Mouse (Mus musculus): Measurements from ENCODE around the gene Mob3a. TPM values are rescaled to one million over a fixed set of nuclear protein-coding genes. Genes with fewer than 3 reads are reported as not detected.

The Mob3a gene
- polyA plus RNA-seq, 1 experiment from 2014 or later: 42.3 TPM

DNA sequence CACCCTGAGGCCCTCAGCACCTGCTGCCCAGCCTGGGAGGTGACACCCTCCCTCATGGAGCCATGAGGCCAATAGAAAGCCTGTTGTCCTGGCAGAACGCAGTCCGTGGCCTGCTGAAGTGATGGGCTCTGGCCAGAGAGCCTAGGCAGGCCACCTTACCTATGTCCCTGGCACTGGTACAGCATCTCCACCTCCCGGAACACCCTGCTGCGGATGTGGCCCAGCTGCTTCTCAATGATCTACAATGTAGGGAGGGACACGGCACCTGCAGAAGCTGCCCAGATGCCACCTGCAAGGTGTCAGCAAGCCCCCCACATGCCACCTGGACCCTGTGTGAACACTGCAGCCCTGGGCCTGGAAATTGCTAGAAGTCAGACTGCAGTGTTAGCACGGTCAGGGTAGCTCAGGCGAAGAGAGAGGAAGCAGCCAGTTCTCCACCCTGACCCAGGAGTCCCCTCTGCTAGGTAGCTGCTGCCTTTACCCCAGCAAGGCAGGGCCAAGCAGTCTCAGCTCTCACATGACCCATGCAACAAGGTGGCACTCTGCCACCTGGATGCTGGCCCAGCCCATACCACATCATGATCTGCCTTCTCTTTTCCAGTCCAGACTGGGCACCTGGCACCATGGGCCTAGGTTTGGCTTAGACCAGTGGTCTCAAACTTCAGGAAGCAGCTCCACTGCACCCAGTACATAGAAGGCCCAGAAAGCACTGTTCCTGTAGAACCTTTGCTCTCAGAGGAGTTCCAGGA, 31.9 kb downstream of the Mob3a start:
- Histone ChIP-seq H3K4me1 (replicated peaks; ENCODE audit: control insufficient read depth, insufficient read depth, low read length) (peaks cover 35% of the 10 kb centered on the region), H3K27me3 (ENCODE audit: control insufficient read depth, insufficient read depth, low read depth, low read length) (no peaks in the 10 kb centered on the region), H3K27ac (ENCODE audit: low read length) (no peak overlapping the region), H3K4me2 (ENCODE audit: low read depth, low read length) (no peak overlapping the region), H3K36me3 (ENCODE audit: control insufficient read depth, insufficient read depth, low read length) (peaks cover 46% of the 10 kb centered on the region), H3K9ac (ENCODE audit: low read length) (no peak overlapping the region), H3K4me3 (ENCODE audit: low read length) (no peak overlapping the region), H3K9me3 (ENCODE audit: control insufficient read depth, low read length) (no peaks in the 10 kb centered on the region)
- 94% methylated on average over 7 of the region's 7 CpGs for WGBS
- no peak for ATAC-seq (ENCODE audit: low read depth)

DNA sequence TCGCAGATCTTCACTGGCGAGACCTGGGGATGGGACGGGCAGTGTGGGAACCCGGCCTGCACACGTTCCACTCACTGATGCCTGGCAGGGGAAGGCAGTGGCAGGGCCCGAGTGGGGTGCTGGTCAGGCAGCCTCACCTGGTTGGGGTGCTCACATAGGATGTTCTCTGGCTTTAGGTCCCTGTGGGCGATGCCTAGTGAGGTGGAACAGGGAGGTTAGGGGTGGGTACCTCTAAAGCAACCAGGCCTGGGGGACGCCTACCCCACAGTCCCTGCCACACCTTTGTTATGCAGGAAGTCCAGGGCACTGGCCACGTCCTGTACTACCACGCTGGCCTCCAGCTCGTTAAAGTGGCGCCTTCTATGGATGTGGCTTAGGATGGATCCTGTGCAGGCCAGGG, 32.8 kb downstream of the Mob3a start:
- Histone ChIP-seq H3K4me3 (ENCODE audit: low read length) (no peak overlapping the region), H3K27me3 (ENCODE audit: control insufficient read depth, insufficient read depth, low read depth, low read length) (no peaks in the 10 kb centered on the region), H3K27ac (ENCODE audit: low read length) (no peak overlapping the region), H3K36me3 (ENCODE audit: control insufficient read depth, insufficient read depth, low read length) (peaks cover 46% of the 10 kb centered on the region), H3K4me1 (replicated peaks; ENCODE audit: control insufficient read depth, insufficient read depth, low read length) (peaks cover 32% of the 10 kb centered on the region), H3K4me2 (ENCODE audit: low read depth, low read length) (no peak overlapping the region), H3K9me3 (ENCODE audit: control insufficient read depth, low read length) (no peaks in the 10 kb centered on the region), H3K9ac (ENCODE audit: low read length) (no peak overlapping the region)
- no peak for ATAC-seq (ENCODE audit: low read depth)
- 89% methylated on average over 12 of the region's 12 CpGs for WGBS

DNA sequence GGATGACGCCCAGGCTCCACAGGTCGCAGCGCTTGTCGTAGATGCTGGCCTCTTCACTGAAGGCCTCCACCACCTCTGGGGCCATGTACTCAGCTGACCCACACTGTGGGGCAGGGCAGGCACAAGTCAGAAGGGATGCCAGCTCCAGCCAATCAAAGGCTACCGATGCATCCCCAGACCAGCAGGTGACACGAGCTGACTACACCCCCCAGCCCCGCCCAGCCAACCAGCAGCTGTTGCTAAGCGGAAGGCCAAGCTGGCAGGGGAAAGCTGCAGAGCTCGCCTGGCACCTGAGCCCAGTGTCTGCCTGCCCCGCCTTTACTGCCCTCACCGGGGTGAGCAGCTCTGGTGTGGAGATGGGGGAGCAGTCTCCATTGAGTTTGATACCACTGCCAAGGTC, 33.2 kb downstream of the Mob3a start:
- ATAC-seq (ENCODE audit: low read depth): no peak
- Histone ChIP-seq H3K27ac (ENCODE audit: low read length) (no peak overlapping the region), H3K36me3 (ENCODE audit: control insufficient read depth, insufficient read depth, low read length) (peaks cover 46% of the 10 kb centered on the region), H3K9me3 (ENCODE audit: control insufficient read depth, low read length) (no peaks in the 10 kb centered on the region), H3K9ac (ENCODE audit: low read length) (no peak overlapping the region), H3K4me3 (ENCODE audit: low read length) (no peak overlapping the region), H3K4me2 (ENCODE audit: low read depth, low read length) (no peak overlapping the region), H3K4me1 (replicated peaks; ENCODE audit: control insufficient read depth, insufficient read depth, low read length) (peaks cover 31% of the 10 kb centered on the region), H3K27me3 (ENCODE audit: control insufficient read depth, insufficient read depth, low read depth, low read length) (no peaks in the 10 kb centered on the region)
- WGBS: 72% methylated on average over 11 of the region's 11 CpGs

DNA sequence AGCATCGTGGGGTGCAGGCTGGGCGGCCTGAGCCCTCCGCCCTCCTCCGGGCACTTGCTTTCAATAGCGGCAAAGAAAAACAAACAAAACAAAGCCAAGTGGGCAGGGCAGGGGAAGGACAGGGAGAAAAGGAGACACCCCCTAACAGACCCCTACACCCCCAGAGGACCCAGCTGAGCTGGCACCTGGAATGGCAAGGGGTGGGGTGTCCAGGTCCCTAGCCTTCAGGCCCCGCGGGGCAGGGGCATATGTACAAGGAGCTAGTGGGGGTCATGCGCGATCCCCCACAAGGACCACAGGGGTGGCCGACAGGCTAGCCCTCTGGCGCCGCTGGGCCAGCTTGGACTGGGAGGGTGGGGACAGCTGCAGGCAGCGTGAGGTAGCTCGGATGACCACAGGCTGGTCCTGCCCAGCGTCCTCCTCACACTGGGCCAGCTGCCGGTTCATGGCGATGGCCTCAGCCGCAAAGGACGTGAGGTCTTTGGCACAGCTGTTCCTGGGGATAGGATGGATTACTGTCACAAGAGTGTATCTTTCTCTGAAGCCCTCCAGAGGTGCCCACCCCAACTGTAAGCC, 34.9 kb downstream of the Mob3a start:
- H3K4me3 ChIP-seq (ENCODE audit: low read length): no peak overlapping the region
- H3K4me1 ChIP-seq (replicated peaks; ENCODE audit: control insufficient read depth, insufficient read depth, low read length): peaks cover 32% of the 10 kb centered on the region
- H3K27ac ChIP-seq (ENCODE audit: low read length): no peak overlapping the region

DNA sequence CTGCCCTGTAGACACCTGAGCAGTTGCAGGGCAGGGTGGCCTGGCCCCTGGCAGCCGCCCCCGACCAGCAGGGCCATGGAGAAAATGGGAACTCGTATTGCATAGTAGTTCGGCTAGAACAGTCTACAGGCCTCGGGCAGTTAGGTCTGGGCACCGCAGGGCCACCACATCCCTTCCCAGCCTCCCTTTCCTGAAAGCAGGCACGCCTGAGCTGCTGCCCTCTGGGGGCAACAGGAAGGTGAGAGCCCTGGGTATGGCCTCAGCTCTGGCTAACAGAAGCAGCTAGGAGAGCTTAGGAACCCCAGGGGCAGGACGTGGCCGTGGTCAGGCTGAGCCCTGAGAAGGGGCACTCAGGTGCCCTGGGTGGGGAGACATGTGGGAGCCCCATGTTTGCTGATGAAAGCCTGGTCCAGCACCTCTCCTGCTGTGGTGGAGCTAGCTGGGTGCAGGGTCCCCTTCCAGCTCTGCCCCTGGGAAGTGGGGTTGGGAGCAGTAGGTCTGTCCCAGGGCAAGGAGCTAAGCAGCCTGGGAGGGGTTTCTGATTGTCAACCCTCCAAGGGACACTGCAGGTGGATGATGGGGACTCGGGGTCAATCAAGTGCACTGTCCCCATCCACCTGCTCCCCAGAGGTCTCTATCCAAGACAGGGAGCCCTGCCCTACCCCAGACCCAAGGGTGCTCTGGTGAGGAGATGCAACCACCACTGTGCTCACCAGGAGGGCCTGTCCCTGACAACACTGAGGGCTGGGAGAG, 35.6 kb downstream of the Mob3a start:
- WGBS: 71% methylated on average over 10 of the region's 10 CpGs
- H3K4me1 ChIP-seq (replicated peaks; ENCODE audit: control insufficient read depth, insufficient read depth, low read length): peaks cover 35% of the 10 kb centered on the region
- ATAC-seq (ENCODE audit: low read depth): no peak
- peaks cover 40% of the 10 kb centered on the region for H3K36me3 ChIP-seq (ENCODE audit: control insufficient read depth, insufficient read depth, low read length)
- H3K4me2 ChIP-seq (ENCODE audit: low read depth, low read length): no peak overlapping the region
- peak overlapping the region; percentile 92 for H3K27ac ChIP-seq (ENCODE audit: low read length)
- peak overlapping the region; percentile 34; the same call in 1 of the 2 replicates for H3K9ac ChIP-seq (ENCODE audit: low read length)
- H3K4me3 ChIP-seq (ENCODE audit: low read length): no peak overlapping the region
- H3K27me3 ChIP-seq (ENCODE audit: control insufficient read depth, insufficient read depth, low read depth, low read length): no peaks in the 10 kb centered on the region
- no peaks in the 10 kb centered on the region for H3K9me3 ChIP-seq (ENCODE audit: control insufficient read depth, low read length)

More for the DNA sequence above, 34.9 kb downstream of the Mob3a start:
- H3K4me2 ChIP-seq (ENCODE audit: low read depth, low read length): no peak overlapping the region
- H3K9me3 ChIP-seq (ENCODE audit: control insufficient read depth, low read length): no peaks in the 10 kb centered on the region
- no peaks in the 10 kb centered on the region for H3K27me3 ChIP-seq (ENCODE audit: control insufficient read depth, insufficient read depth, low read depth, low read length)
- H3K36me3 ChIP-seq (ENCODE audit: control insufficient read depth, insufficient read depth, low read length): peaks cover 46% of the 10 kb centered on the region
- H3K9ac ChIP-seq (ENCODE audit: low read length): no peak overlapping the region
- no peak for ATAC-seq (ENCODE audit: low read depth)
- whole genome bisulfite sequencing: 62% methylated on average over 19 of the region's 19 CpGs

DNA sequence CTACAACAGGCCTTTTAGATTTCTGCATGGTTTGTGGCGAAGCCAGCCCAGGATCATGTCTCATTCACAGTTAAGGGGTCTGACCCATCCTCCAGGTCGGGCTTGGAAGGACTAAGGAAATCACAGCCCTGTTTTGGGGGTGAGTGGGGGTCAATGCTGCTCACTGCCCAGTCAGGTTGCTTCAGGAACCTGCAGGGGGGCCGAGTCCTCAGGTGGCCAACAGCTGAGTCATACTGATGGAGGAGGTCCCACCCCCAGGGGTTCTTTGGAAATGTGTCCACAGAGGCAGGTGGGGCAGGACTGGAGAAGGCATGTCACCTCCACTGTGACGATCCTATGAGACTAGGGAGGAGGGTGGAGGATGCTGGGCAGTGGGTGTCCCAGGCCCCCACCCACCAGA, 36.3 kb downstream of the Mob3a start:
- peak overlapping the region; percentile 92 for H3K27ac ChIP-seq (ENCODE audit: low read length)
- H3K4me1 ChIP-seq (replicated peaks; ENCODE audit: control insufficient read depth, insufficient read depth, low read length): peaks cover 37% of the 10 kb centered on the region
- H3K9ac ChIP-seq (ENCODE audit: low read length): peak overlapping the region; percentile 38; the same call in 1 of the 2 replicates
- no peak for ATAC-seq (ENCODE audit: low read depth)
- no peak overlapping the region for H3K4me3 ChIP-seq (ENCODE audit: low read length)
- WGBS: 42% methylated on average over 4 of the region's 4 CpGs
- no peaks in the 10 kb centered on the region for H3K27me3 ChIP-seq (ENCODE audit: control insufficient read depth, insufficient read depth, low read depth, low read length)
- H3K4me2 ChIP-seq (ENCODE audit: low read depth, low read length): no peak overlapping the region
- peaks cover 35% of the 10 kb centered on the region for H3K36me3 ChIP-seq (ENCODE audit: control insufficient read depth, insufficient read depth, low read length)
- H3K9me3 ChIP-seq (ENCODE audit: control insufficient read depth, low read length): no peaks in the 10 kb centered on the region

DNA sequence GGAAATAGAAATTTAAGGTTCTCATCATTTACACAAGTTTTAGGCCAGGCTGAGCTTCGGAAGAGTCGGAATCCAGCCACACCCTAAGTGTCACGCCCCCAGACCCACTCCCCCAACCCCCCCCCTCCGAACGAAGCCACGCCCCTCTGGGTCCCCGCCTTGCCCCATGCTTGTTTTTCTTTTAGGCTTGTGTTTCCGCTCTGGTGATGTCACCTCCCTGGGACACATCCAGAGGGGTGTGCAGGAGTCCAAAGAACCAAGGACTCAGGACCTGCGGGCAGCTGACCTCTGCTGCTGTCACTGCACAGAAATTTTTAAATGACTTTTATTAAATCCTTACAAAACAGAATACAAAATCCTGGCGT, 36.8 kb downstream of the Mob3a start:
- H3K4me2 ChIP-seq (ENCODE audit: low read depth, low read length): peak overlapping the region; percentile 39
- 7% methylated on average over 10 of the region's 10 CpGs for WGBS
- no peaks in the 10 kb centered on the region for H3K27me3 ChIP-seq (ENCODE audit: control insufficient read depth, insufficient read depth, low read depth, low read length)
- peak overlapping the region; percentile 22; the same call in 1 of the 2 replicates for H3K4me3 ChIP-seq (ENCODE audit: low read length)
- H3K4me1 ChIP-seq (replicated peaks; ENCODE audit: control insufficient read depth, insufficient read depth, low read length): peaks cover 37% of the 10 kb centered on the region
- peak; percentile 63 for ATAC-seq (ENCODE audit: low read depth)
- peak overlapping the region; percentile 92 for H3K27ac ChIP-seq (ENCODE audit: low read length)
- H3K9ac ChIP-seq (ENCODE audit: low read length): peak overlapping the region; percentile 38
- H3K36me3 ChIP-seq (ENCODE audit: control insufficient read depth, insufficient read depth, low read length): peaks cover 31% of the 10 kb centered on the region
- H3K9me3 ChIP-seq (ENCODE audit: control insufficient read depth, low read length): no peaks in the 10 kb centered on the region

DNA sequence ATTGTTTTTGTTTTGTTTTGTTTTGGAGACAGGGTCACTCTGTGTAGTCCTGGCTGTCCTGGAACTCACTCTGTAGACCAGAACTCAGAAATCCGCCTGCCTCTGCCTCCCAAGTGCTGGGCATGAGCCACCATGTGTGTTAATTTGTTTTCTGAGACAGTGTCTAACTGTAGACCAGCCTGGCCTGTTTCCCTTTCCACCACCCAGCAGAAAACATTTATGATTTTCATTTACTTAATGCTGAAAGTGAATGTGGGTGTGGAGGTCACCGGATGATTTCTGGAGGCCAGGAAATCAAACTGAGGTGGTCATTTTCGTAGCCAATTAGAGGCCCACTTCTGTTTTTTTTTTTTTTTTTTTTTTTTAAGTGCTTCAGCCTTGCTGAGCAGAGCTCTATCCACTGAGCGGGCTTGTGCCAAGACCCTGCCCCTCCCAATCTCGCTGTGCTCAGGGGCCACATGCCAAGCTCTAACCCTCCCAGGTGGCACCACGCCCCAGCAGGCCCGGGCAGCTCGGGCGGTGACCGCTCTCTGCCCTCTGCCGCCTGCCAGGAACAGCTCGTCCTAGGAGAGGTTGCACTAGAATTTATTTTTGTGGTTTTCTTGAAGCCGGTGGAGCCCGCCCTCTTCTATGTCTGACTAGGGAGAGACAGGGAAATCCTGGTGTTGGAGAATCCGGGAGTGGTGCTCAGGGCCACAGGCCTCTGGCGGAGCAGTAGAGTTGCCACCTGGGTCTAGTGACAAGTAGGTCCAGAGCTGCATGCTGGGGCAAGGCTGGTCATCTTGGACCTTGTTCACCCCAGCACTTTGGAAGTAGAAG, 37.4 kb downstream of the Mob3a start:
- H3K9ac ChIP-seq (ENCODE audit: low read length): peak overlapping the region; percentile 38
- 10% methylated on average over 16 of the region's 16 CpGs for WGBS

More for the DNA sequence above, 37.4 kb downstream of the Mob3a start:
- Histone ChIP-seq H3K4me3 (ENCODE audit: low read length) (peak overlapping the region; percentile 22; the same call in 1 of the 2 replicates), H3K27ac (ENCODE audit: low read length) (peak overlapping the region; percentile 92), H3K4me2 (ENCODE audit: low read depth, low read length) (peak overlapping the region; percentile 39), H3K4me1 (replicated peaks; ENCODE audit: control insufficient read depth, insufficient read depth, low read length) (peaks cover 37% of the 10 kb centered on the region), H3K27me3 (ENCODE audit: control insufficient read depth, insufficient read depth, low read depth, low read length) (no peaks in the 10 kb centered on the region), H3K9me3 (ENCODE audit: control insufficient read depth, low read length) (no peaks in the 10 kb centered on the region), H3K36me3 (ENCODE audit: control insufficient read depth, insufficient read depth, low read length) (peaks cover 26% of the 10 kb centered on the region)
- peak; percentile 83 for ATAC-seq (ENCODE audit: low read depth)

Data from lung, embryonic 16.5 days (tissue).